Mouse (Mus musculus) bone marrow, adult 2 months (tissue): ENCODE results near the gene Cldn6.

Experiments
- CTCF ChIP-seq: fragments of 200-500 bp; IDR thresholded peaks from 2 replicates; pipeline ENCODE4 v1.5.1; 2011; ENCODE audit warnings: low read length, control low read depth; ENCODE audit not compliant: control insufficient read depth, insufficient read depth
- POLR2A ChIP-seq: fragments of 200-500 bp; IDR thresholded peaks from 2 replicates; pipeline ENCODE4 v1.6.1; 2011; ENCODE audit warnings: low read depth, mild to moderate bottlenecking, control low read depth, low read length, borderline replicate concordance; ENCODE audit not compliant: control insufficient read depth

GRCm38 (mm10) chr17:23654410-23654809, 24.6 kb upstream of the Cldn6 start:
- TF ChIP-seq POLR2A: no peak
- TF ChIP-seq CTCF: no peak
